Mouse (Mus musculus): Measurements from ENCODE around the gene Ltbp2. TPM values are rescaled to one million over a fixed set of nuclear protein-coding genes. Genes with fewer than 3 reads are reported as not detected.

The Ltbp2 gene
- polyA plus RNA-seq, 1 experiment: 3.7 TPM

DNA sequence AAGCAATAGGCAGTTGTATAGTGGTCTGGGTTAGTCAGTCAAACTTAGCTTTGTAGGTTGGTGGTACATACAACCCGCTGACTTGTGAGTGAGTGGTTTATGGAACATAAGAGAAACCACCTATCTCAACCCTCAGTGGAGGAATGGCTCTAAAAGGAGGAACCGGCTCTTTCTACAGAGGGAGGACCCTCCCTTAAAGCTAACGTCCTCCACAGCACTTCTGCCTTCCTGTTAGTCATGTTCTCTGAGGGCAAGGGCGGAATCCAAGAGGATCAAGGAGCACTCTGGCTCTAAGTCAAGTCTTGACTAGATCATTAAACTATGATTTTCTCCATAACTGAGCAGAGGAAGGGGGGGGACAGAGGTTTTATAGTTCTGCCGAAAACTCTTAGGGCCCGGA lies 108.8 kb downstream of the Ltbp2 start:
- Histone ChIP-seq H3K4me3 (ENCODE audit: control insufficient read depth, low read depth, low read length) (no peak overlapping the region), H3K36me3 (ENCODE audit: control insufficient read depth, insufficient read depth, low read length) (no peaks in the 10 kb centered on the region; the same call in 1 of the 2 replicates), H3K27ac (ENCODE audit: control insufficient read depth, insufficient read depth, low read depth, low read length) (no peak overlapping the region), H3K4me1 (ENCODE audit: control insufficient read depth, insufficient read depth, low read length) (no peaks in the 10 kb centered on the region; the same call in none of the 2 replicates), H3K27me3 (ENCODE audit: control insufficient read depth, insufficient read depth, low read length) (no peaks in the 10 kb centered on the region)
- TF ChIP-seq POLR2A (IDR thresholded peaks at IDR 0.05; ENCODE audit: control insufficient read depth, low read depth, low read length) (no peak), CTCF (IDR thresholded peaks at IDR 0.05; ENCODE audit: control insufficient read depth, insufficient read depth, insufficient replicate concordance, low read depth, low read length) (no peak)

DNA sequence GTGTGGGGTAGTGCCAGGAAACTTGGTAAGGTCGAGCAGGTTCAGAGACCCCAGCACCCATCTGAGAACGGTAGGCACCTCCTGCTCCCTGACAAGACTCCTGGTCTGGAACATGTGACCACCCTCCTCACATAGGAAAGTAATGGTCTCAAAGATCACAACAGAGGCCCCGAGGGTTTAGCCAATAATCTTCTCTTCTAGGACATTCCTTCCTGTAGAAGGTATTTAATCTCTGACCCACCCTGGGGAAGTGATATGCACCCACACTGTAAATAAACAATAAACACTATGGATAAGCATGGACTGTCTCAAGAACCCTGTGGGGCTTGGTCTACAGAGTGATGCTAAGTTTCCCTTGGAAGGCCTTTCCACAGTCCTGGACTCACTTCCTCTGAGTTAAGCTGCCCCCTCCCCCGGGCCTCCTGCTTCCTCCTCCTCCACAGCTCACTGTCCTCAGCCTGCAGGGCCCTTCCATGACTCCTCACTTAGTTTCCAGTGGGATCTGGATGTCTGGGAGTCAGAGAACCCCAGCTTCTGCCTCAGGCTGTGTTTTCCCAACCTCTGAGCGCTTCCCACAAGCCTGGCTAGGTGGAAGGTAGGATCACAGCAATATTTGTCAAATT lies 110.1 kb downstream of the Ltbp2 start:
- no peaks in the 10 kb centered on the region for H3K4me1 ChIP-seq (ENCODE audit: control insufficient read depth, insufficient read depth, low read length)
- no peaks in the 10 kb centered on the region for H3K27me3 ChIP-seq (ENCODE audit: control insufficient read depth, insufficient read depth, low read length)
- no peak overlapping the region for H3K27ac ChIP-seq (ENCODE audit: control insufficient read depth, insufficient read depth, low read depth, low read length)
- no peak overlapping the region for H3K4me3 ChIP-seq (ENCODE audit: control insufficient read depth, low read depth, low read length)
- no peak for TF ChIP-seq POLR2A (IDR thresholded peaks at IDR 0.05; ENCODE audit: control insufficient read depth, low read depth, low read length)
- TF ChIP-seq CTCF (IDR thresholded peaks at IDR 0.05; ENCODE audit: control insufficient read depth, insufficient read depth, insufficient replicate concordance, low read depth, low read length): no peak
- no peaks in the 10 kb centered on the region; the same call in 1 of the 2 replicates for H3K36me3 ChIP-seq (ENCODE audit: control insufficient read depth, insufficient read depth, low read length)

DNA sequence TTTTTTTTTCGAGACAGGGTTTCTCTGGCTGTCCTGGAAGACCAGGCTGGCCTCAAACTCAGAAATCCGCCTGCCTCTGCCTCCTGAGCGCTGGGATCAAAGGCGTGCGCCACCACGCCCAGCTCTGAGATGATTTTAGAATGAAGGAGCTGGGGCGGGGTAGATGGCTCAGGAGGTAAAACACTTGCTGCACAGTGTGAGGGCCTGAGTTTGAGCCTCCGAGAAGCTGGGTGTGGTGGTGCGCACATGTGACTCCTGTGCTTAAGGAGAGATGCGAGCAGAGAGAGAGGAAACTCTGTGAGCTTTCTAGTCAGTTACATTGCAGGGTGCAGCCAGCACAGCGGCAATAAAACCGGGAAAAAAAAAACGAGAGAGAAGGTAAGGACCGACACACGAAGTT lies 110.8 kb downstream of the Ltbp2 start:
- H3K4me3 ChIP-seq (ENCODE audit: control insufficient read depth, low read depth, low read length): no peak overlapping the region
- no peaks in the 10 kb centered on the region; the same call in 1 of the 2 replicates for H3K36me3 ChIP-seq (ENCODE audit: control insufficient read depth, insufficient read depth, low read length)
- no peaks in the 10 kb centered on the region for H3K4me1 ChIP-seq (ENCODE audit: control insufficient read depth, insufficient read depth, low read length)
- TF ChIP-seq POLR2A (IDR thresholded peaks at IDR 0.05; ENCODE audit: control insufficient read depth, low read depth, low read length) (no peak), CTCF (IDR thresholded peaks at IDR 0.05; ENCODE audit: control insufficient read depth, insufficient read depth, insufficient replicate concordance, low read depth, low read length) (no peak)
- no peak overlapping the region for H3K27ac ChIP-seq (ENCODE audit: control insufficient read depth, insufficient read depth, low read depth, low read length)
- H3K27me3 ChIP-seq (ENCODE audit: control insufficient read depth, insufficient read depth, low read length): no peaks in the 10 kb centered on the region

DNA sequence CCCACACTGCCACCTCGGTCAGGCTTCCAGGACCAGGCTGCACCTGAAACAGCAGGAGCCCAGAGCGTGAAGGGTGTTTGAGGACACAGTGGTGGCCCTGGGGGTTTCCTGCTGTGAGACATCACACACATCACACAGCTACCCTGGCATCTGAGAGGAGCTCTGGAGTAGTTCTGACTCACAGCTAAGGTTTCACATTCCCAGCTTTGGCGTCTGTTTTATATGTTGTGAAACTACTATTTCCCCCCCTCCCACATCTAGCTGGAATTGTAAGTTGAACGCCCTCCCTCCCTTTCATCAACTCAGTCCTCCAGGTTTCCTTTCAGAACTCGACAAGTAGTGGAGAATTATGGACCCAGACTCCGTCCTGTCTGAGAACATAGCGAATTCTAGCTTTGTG lies 111.6 kb downstream of the Ltbp2 start:
- Histone ChIP-seq H3K27ac (ENCODE audit: control insufficient read depth, insufficient read depth, low read depth, low read length) (no peak overlapping the region), H3K36me3 (ENCODE audit: control insufficient read depth, insufficient read depth, low read length) (no peaks in the 10 kb centered on the region; the same call in 1 of the 2 replicates), H3K27me3 (ENCODE audit: control insufficient read depth, insufficient read depth, low read length) (no peaks in the 10 kb centered on the region), H3K4me1 (ENCODE audit: control insufficient read depth, insufficient read depth, low read length) (no peaks in the 10 kb centered on the region), H3K4me3 (ENCODE audit: control insufficient read depth, low read depth, low read length) (no peak overlapping the region)
- TF ChIP-seq POLR2A (IDR thresholded peaks at IDR 0.05; ENCODE audit: control insufficient read depth, low read depth, low read length): no peak

DNA sequence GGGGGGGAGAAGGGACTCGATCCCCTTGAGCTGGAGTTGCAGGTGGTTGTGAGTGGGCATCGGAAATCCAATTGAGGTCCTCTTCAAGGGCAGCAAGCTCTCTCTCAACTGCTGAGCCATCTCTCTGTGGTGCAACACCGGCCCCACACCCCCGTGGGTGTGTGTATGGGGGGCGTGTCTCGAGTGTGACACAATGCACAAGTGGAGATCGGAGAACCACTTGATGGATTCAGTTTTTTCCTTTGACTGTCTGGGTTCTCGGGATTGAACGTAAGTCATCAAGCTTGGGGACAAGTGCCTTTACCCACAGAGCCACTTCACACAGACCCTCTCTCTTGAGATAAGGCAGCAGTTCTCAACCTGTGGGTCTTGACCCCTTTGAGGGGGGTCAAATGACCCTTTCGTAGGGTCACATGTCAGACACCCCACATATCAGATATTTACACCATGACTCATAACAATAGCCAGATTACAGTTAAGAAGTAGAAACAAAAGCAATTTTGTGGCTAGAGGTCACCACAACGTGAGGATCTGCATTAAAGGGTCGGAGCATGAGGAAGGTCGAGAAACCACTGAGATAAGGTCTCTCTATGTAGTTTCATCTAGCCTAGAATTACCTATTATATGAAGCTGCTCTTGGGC lies 112.6 kb downstream of the Ltbp2 start:
- H3K36me3 ChIP-seq (ENCODE audit: control insufficient read depth, insufficient read depth, low read length): no peaks in the 10 kb centered on the region; the same call in 1 of the 2 replicates
- no peaks in the 10 kb centered on the region for H3K27me3 ChIP-seq (ENCODE audit: control insufficient read depth, insufficient read depth, low read length)
- no peak overlapping the region for H3K27ac ChIP-seq (ENCODE audit: control insufficient read depth, insufficient read depth, low read depth, low read length)
- no peaks in the 10 kb centered on the region for H3K4me1 ChIP-seq (ENCODE audit: control insufficient read depth, insufficient read depth, low read length)
- TF ChIP-seq POLR2A (IDR thresholded peaks at IDR 0.05; ENCODE audit: control insufficient read depth, low read depth, low read length) (no peak), CTCF (IDR thresholded peaks at IDR 0.05; ENCODE audit: control insufficient read depth, insufficient read depth, insufficient replicate concordance, low read depth, low read length) (no peak)
- H3K4me3 ChIP-seq (ENCODE audit: control insufficient read depth, low read depth, low read length): no peak overlapping the region

DNA sequence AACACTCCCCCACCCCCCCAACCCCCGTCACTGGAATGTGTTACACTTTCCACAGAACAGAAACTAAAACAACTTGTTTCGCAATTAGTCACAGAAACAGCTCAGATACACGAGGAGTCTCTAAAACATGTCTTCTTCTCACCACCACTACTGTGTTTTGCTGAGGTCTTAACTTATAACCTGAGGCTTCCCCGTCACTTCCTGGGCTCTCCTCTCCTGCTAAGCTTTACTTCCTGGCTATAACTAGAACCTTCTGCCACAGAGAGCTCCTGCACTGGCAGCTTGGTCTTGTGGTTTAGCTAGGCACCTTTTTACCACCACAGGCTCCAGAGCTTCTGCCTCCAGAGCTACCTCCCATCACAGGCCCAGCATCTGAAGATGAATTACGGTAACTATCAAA lies 113.8 kb downstream of the Ltbp2 start:
- H3K27ac ChIP-seq (ENCODE audit: control insufficient read depth, insufficient read depth, low read depth, low read length): no peak overlapping the region
- H3K4me1 ChIP-seq (ENCODE audit: control insufficient read depth, insufficient read depth, low read length): no peaks in the 10 kb centered on the region
- TF ChIP-seq POLR2A (IDR thresholded peaks at IDR 0.05; ENCODE audit: control insufficient read depth, low read depth, low read length) (no peak), CTCF (IDR thresholded peaks at IDR 0.05; ENCODE audit: control insufficient read depth, insufficient read depth, insufficient replicate concordance, low read depth, low read length) (no peak)
- no peaks in the 10 kb centered on the region; the same call in 1 of the 2 replicates for H3K36me3 ChIP-seq (ENCODE audit: control insufficient read depth, insufficient read depth, low read length)
- H3K27me3 ChIP-seq (ENCODE audit: control insufficient read depth, insufficient read depth, low read length): no peaks in the 10 kb centered on the region
- no peak overlapping the region for H3K4me3 ChIP-seq (ENCODE audit: control insufficient read depth, low read depth, low read length)

DNA sequence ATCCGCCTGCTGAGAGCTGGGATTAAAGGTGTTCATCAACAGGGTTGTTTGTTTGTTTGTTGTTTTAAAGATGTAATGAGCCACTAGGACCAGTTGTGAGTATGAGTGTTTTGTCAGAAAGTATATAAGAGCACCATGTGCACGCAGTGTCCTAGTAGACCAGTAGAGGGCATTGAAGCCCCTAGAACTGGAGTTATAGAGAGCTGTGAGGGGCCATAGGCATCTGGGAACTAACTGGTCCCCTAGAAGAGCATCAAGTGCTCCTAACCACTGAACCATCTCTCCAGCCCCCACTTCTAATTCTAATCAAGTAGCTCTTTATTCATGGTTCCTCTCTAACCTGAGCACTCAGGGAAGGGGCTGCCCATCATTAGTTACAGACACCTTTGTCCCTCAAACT lies 117.3 kb downstream of the Ltbp2 start:
- Histone ChIP-seq H3K4me1 (ENCODE audit: control insufficient read depth, insufficient read depth, low read length) (no peaks in the 10 kb centered on the region), H3K27me3 (ENCODE audit: control insufficient read depth, insufficient read depth, low read length) (no peaks in the 10 kb centered on the region), H3K4me3 (ENCODE audit: control insufficient read depth, low read depth, low read length) (no peak overlapping the region), H3K27ac (ENCODE audit: control insufficient read depth, insufficient read depth, low read depth, low read length) (no peak overlapping the region), H3K36me3 (ENCODE audit: control insufficient read depth, insufficient read depth, low read length) (no peaks in the 10 kb centered on the region)
- TF ChIP-seq CTCF (IDR thresholded peaks at IDR 0.05; ENCODE audit: control insufficient read depth, insufficient read depth, insufficient replicate concordance, low read depth, low read length) (no peak), POLR2A (IDR thresholded peaks at IDR 0.05; ENCODE audit: control insufficient read depth, low read depth, low read length) (no peak)
